Comparison of ENCODE assay signal across 18 mouse cellular contexts in genomic region chr8:88369805-88370204, GRCm38 (mm10). TPM values are rescaled to one million over a fixed set of nuclear protein-coding genes. Genes with fewer than 3 reads are reported as not detected.
DNase-seq lines count a peak whose midpoint lies in the region; ATAC-seq and TF ChIP-seq lines count a peak whose summit lies in the region.
"Had no signal": no experiment of that assay in that cellular context is flagged by ENCODE, and none has a peak within 500 bp of the region (broad histone marks: within the 10 kb centered on the region; RNA-seq: fewer than 3 reads in every experiment).

No protein-coding gene starts in this region.

- H3K9ac ChIP-seq in lung, embryonic 16.5 days (ENCODE audit: low read length), result no peak overlapping the region
- no peak overlapping the region for H3K9ac ChIP-seq in limb, embryonic 14.5 days (ENCODE audit: low read depth, low read length, severe bottlenecking)
- H3K9ac ChIP-seq: embryonic facial prominence, embryonic 15.5 days; hindbrain, embryonic 12.5 days; midbrain, embryonic 12.5 days; neural tube, embryonic 15.5 days had no signal

- H3K4me2 ChIP-seq in lung, embryonic 16.5 days (ENCODE audit: low read depth, low read length), result no peak overlapping the region
- H3K4me2 ChIP-seq in limb, embryonic 14.5 days (replicated peaks; ENCODE audit: low read depth, low read length, severe bottlenecking), result no peak overlapping the region
- H3K4me2 ChIP-seq: embryonic facial prominence, embryonic 15.5 days; hindbrain, embryonic 12.5 days; midbrain, embryonic 12.5 days; neural tube, embryonic 15.5 days had no signal

- H3K9me3 ChIP-seq in lung, embryonic 16.5 days (ENCODE audit: control insufficient read depth, low read length), result no peaks in the 10 kb centered on the region
- H3K9me3 ChIP-seq in limb, embryonic 14.5 days (ENCODE audit: control insufficient read depth, low read length), result peaks cover 4% of the 10 kb centered on the region; the same call in 1 of the 2 replicates
- H3K9me3 ChIP-seq: embryonic facial prominence, embryonic 15.5 days; hindbrain, embryonic 12.5 days; midbrain, embryonic 12.5 days; neural tube, embryonic 15.5 days had no signal

- no peaks in the 10 kb centered on the region for H3K27me3 ChIP-seq in lung, embryonic 16.5 days (ENCODE audit: control insufficient read depth, insufficient read depth, low read depth, low read length)
- H3K27me3 ChIP-seq in limb, embryonic 14.5 days (ENCODE audit: control insufficient read depth, insufficient read depth, low read length), result no peaks in the 10 kb centered on the region
- H3K27me3 ChIP-seq: embryonic facial prominence, embryonic 15.5 days; hindbrain, embryonic 12.5 days; midbrain, embryonic 12.5 days; neural tube, embryonic 15.5 days had no signal

- TF ChIP-seq POLR2A in limb, embryonic 14.5 days (IDR thresholded peaks at IDR 0.05; ENCODE audit: borderline replicate concordance, extremely low read depth, insufficient read depth, insufficient read length), result no peak

- H3K36me3 ChIP-seq in lung, embryonic 16.5 days (ENCODE audit: control insufficient read depth, insufficient read depth, low read length), result no peaks in the 10 kb centered on the region
- H3K36me3 ChIP-seq in limb, embryonic 14.5 days (ENCODE audit: control insufficient read depth, insufficient read depth, low read length), result no peaks in the 10 kb centered on the region
- H3K36me3 ChIP-seq: embryonic facial prominence, embryonic 15.5 days; hindbrain, embryonic 12.5 days; midbrain, embryonic 12.5 days; neural tube, embryonic 15.5 days had no signal

- WGBS in lung, embryonic 16.5 days, result 33% methylated on average over 3 of the region's 3 CpGs
- 40% methylated on average over 3 of the region's 3 CpGs for WGBS in limb, embryonic 14.5 days

- no peak overlapping the region for H3K4me3 ChIP-seq in lung, embryonic 16.5 days (ENCODE audit: low read length)
- no peak overlapping the region for H3K4me3 ChIP-seq in limb, embryonic 14.5 days (replicated peaks; ENCODE audit: low read length)
- H3K4me3 ChIP-seq: embryonic facial prominence, embryonic 15.5 days; hindbrain, embryonic 12.5 days; midbrain, embryonic 12.5 days; myocyte; neural tube, embryonic 15.5 days had no signal

- DNase-seq in heart, postnatal 4 days, result peak; percentile 21
- no peak for DNase-seq in heart, adult 9 months (ENCODE audit: low spot score in 2 of 2)
- DNase-seq in lung, postnatal 25 days (ENCODE audit: low spot score), result no peak
- peak; percentile 52 for DNase-seq in limb, embryonic 14.5 days (ENCODE audit: low spot score)
- DNase-seq in adrenal gland, adult 2 months, result no peak
- DNase-seq: gastrocnemius, postnatal 10 days; heart, adult 11 months; lung, adult 2 months; thymus, adult 2 months had no signal

- no peak overlapping the region for H3K27ac ChIP-seq in lung, embryonic 16.5 days (ENCODE audit: low read length)
- H3K27ac ChIP-seq in limb, embryonic 14.5 days (replicated peaks; ENCODE audit: low read depth, low read length), result no peak overlapping the region
- H3K27ac ChIP-seq: embryonic facial prominence, embryonic 15.5 days; hindbrain, embryonic 12.5 days; macrophage; midbrain, embryonic 12.5 days; neural tube, embryonic 15.5 days had no signal

- ATAC-seq in lung, embryonic 16.5 days (ENCODE audit: low read depth), result peak; percentile 41; the same call in 1 of the 2 replicates
- ATAC-seq in limb, embryonic 14.5 days (ENCODE audit: low FRiP score, low read depth), result peak; percentile 79
- ATAC-seq in frontal cortex, adult (ENCODE audit: low TSS enrichment), result no peak
- ATAC-seq: inflammation-experienced regulatory T-cells, adult 6 months had no signal

- 0 out of 2 replicates have a peak, but pooled peaks cover 2% of the 10 kb centered on the region for H3K4me1 ChIP-seq in lung, embryonic 16.5 days (replicated peaks; ENCODE audit: control insufficient read depth, insufficient read depth, low read length)
- H3K4me1 ChIP-seq in limb, embryonic 14.5 days (ENCODE audit: control insufficient read depth, insufficient read depth, low read length), result 0 out of 2 replicates have a peak, but pooled peaks cover 2% of the 10 kb centered on the region
- H3K4me1 ChIP-seq: midbrain, embryonic 12.5 days had no signal

RNA-seq across cellular contexts. Expression of gene Brd7, which starts 7.8 kb away (rescaled TPM):
- 10 to 100 TPM; 73.4 to 87.1 TPM for total RNA-seq in heart, postnatal 4 days (2021)
- 56.0 and 70.7 TPM in 2 replicates for polyA plus RNA-seq in lung, embryonic 16.5 days (2015; fragmentation: Nextera tagmentation; extraction: Ambion mirVana)
- 51.2 and 73.6 TPM in 2 replicates for polyA plus RNA-seq in limb, embryonic 14.5 days (2012; rRNA removed)
- 77.7 and 81.9 TPM in 2 replicates for polyA plus RNA-seq in limb, embryonic 14.5 days (2014; fragmentation: Nextera tagmentation; extraction: Ambion mirVana)
- total RNA-seq in adrenal gland, adult 2 months (2021), result 10 to 100 TPM; 60.7 to 81.2 TPM
- polyA plus RNA-seq in adrenal gland, adult 2 months (2012; rRNA removed), result 7.0 and 7.2 TPM in 2 replicates

Comparison
In these comparisons a context has a peak if more than half of its experiments do, and no peak if none do; other contexts are left out.
1. DNase-seq: peak in heart, postnatal 4 days (single experiment) and limb, embryonic 14.5 days (single experiment); none in heart, adult 9 months (0 of 2), lung, postnatal 25 days (single experiment) and adrenal gland, adult 2 months (single experiment).